In genomic region chr7:7277556-7277955, GRCm38 (mm10) we compare ENCODE assay signal across 10 mouse cellular contexts. TPM values are rescaled to one million over a fixed set of nuclear protein-coding genes. Genes with fewer than 3 reads are reported as not detected.
A peak's percentile ranks its signal among the peaks of the same experiment; 100 is the strongest.
DNase-seq lines count a peak whose midpoint lies in the region; ATAC-seq and TF ChIP-seq lines count a peak whose summit lies in the region.
"Not testable (repeated sequence)": the region's sequence is repeated elsewhere in the genome, so short reads cannot be mapped to it uniquely, and the experiment has no call there.
"Had no signal": no experiment of that assay in that cellular context is flagged by ENCODE, and none has a peak within 500 bp of the region (broad histone marks: within the 10 kb centered on the region; RNA-seq: fewer than 3 reads in every experiment).

No protein-coding gene starts in this region.

- H3K36me3 ChIP-seq in G1E (replicated peaks); forebrain, postnatal 0 days (ENCODE audit: insufficient read depth); lung, embryonic 15.5 days; neural tube, embryonic 11.5 days (ENCODE audit: control insufficient read depth, insufficient read depth, low read length): not testable (repeated sequence)
- peaks cover 10% of the 10 kb centered on the region for H3K36me3 ChIP-seq in hindbrain, embryonic 14.5 days (replicated peaks; ENCODE audit: control insufficient read depth, insufficient read depth)

- peak overlapping the region; percentile 54 for H3K9ac ChIP-seq in forebrain, postnatal 0 days
- H3K9ac ChIP-seq in hindbrain, embryonic 14.5 days = peak overlapping the region; percentile 54
- peak overlapping the region; percentile 1; the same call in 1 of the 2 replicates for H3K9ac ChIP-seq in lung, embryonic 15.5 days
- 0 out of 2 replicates have a peak overlapping the region, but pooled peaks have one; percentile 2 for H3K9ac ChIP-seq in neural tube, embryonic 11.5 days (ENCODE audit: low read length)

- H3K27me3 ChIP-seq in G1E (ENCODE audit: insufficient read depth, low read length); forebrain, postnatal 0 days (ENCODE audit: insufficient read depth, low read length); hindbrain, embryonic 14.5 days (ENCODE audit: control insufficient read depth, insufficient read depth, low read length); lung, embryonic 15.5 days; neural tube, embryonic 11.5 days (ENCODE audit: control insufficient read depth, insufficient read depth, low read length): not testable (repeated sequence)

- peak overlapping the region; percentile 57 for H3K27ac ChIP-seq in forebrain, postnatal 0 days (ENCODE audit: low read depth, low read length)
- peak overlapping the region; percentile 66 for H3K27ac ChIP-seq in hindbrain, embryonic 14.5 days
- H3K27ac ChIP-seq in lung, embryonic 15.5 days = peak overlapping the region; percentile 22
- not testable (repeated sequence) for H3K27ac ChIP-seq in neural tube, embryonic 11.5 days (ENCODE audit: low read depth, low read length)

- WGBS in forebrain, postnatal 0 days = 44% methylated on average over 24 of the region's 24 CpGs
- 54% methylated on average over 24 of the region's 24 CpGs for WGBS in hindbrain, embryonic 14.5 days
- 54% methylated on average over 24 of the region's 24 CpGs for WGBS in lung, embryonic 15.5 days
- 58% methylated on average over 24 of the region's 24 CpGs for WGBS in neural tube, embryonic 11.5 days

- not testable (repeated sequence) for DNase-seq in G1E (ENCODE audit: low spot score); hindbrain, embryonic 14.5 days (ENCODE audit: low spot score)
- DNase-seq in forebrain, postnatal 0 days = peak; percentile 63
- DNase-seq in layer of hippocampus, postnatal 10 days (ENCODE audit: low spot score in 2 of 2) = peak; percentile 51 to 59
- peak; percentile 62 for DNase-seq in neural tube, embryonic 11.5 days (ENCODE audit: low spot score)
- peak; percentile 55 for DNase-seq in testis, postnatal 10 days (ENCODE audit: low spot score)

- H3K4me2 ChIP-seq in forebrain, postnatal 0 days (ENCODE audit: low read depth) = peak overlapping the region; percentile 40
- peak overlapping the region; percentile 47 for H3K4me2 ChIP-seq in hindbrain, embryonic 14.5 days (replicated peaks)
- H3K4me2 ChIP-seq in lung, embryonic 15.5 days = peak overlapping the region; percentile 34
- peak overlapping the region; percentile 8; the same call in 1 of the 2 replicates for H3K4me2 ChIP-seq in neural tube, embryonic 11.5 days (ENCODE audit: low read depth)

- not testable (repeated sequence) for TF ChIP-seq CTCF in G1E (IDR thresholded peaks at IDR 0.05; ENCODE audit: low read depth, low read length); forebrain, postnatal 0 days (IDR thresholded peaks at IDR 0.05; ENCODE audit: low read depth)

- not testable (repeated sequence) for H3K9me3 ChIP-seq in G1E (replicated peaks); forebrain, postnatal 0 days (ENCODE audit: low read length); hindbrain, embryonic 14.5 days (ENCODE audit: control insufficient read depth, low read length); lung, embryonic 15.5 days; neural tube, embryonic 11.5 days (ENCODE audit: control insufficient read depth, low read length)

- peak overlapping the region; percentile 71; the same call in 1 of the 2 replicates for H3K4me3 ChIP-seq in G1E (ENCODE audit: low read depth, low read length)
- H3K4me3 ChIP-seq in forebrain, postnatal 0 days (ENCODE audit: low read depth, low read length) = peak overlapping the region; percentile 34
- H3K4me3 ChIP-seq in hindbrain, embryonic 14.5 days (replicated peaks; ENCODE audit: low read length) = peak overlapping the region; percentile 36
- H3K4me3 ChIP-seq in lung, embryonic 15.5 days = peak overlapping the region; percentile 31
- peak overlapping the region; percentile 14; the same call in 1 of the 2 replicates for H3K4me3 ChIP-seq in neural tube, embryonic 11.5 days (ENCODE audit: low read depth, low read length)

- not testable (repeated sequence) for H3K4me1 ChIP-seq in G1E (ENCODE audit: insufficient read depth, low read depth, low read length); forebrain, postnatal 0 days (ENCODE audit: insufficient read depth); hindbrain, embryonic 14.5 days (replicated peaks; ENCODE audit: control insufficient read depth, insufficient read depth, low read length); lung, embryonic 15.5 days; neural tube, embryonic 11.5 days (ENCODE audit: control insufficient read depth, insufficient read depth, low read length)

- ATAC-seq in G1E (ENCODE audit: extremely low read depth, insufficient number of reproducible peaks, low FRiP score, poor library complexity, severe bottlenecking); hindbrain, embryonic 14.5 days (ENCODE audit: low FRiP score): not testable (repeated sequence)
- peak; percentile 24; the same call in 1 of the 2 replicates for ATAC-seq in common myeloid progenitor, adult 5-6 weeks (replicated peaks; ENCODE audit: low read depth, poor library complexity, severe bottlenecking)
- peak; percentile 68 for ATAC-seq in forebrain, postnatal 0 days
- peak; percentile 58 for ATAC-seq in lung, embryonic 15.5 days (ENCODE audit: borderline replicate concordance, extremely low read depth, low FRiP score, low TSS enrichment)
- peak; percentile 63 for ATAC-seq in neural tube, embryonic 11.5 days (ENCODE audit: insufficient read depth, low FRiP score, low TSS enrichment)

RNA-seq across cellular contexts. Expression of gene Gm45844, which starts 0.5 kb away (rescaled TPM):
- total RNA-seq in G1E (2014; fragmentation: Nextera tagmentation) (not detected in 2 replicates), G1E (2017) (0.55 and 1.2 TPM in 2 replicates)
- 0.15 and 0.17 TPM in 2 replicates for polyA plus RNA-seq in G1E (2012)
- total RNA-seq in common myeloid progenitor, adult 5-6 weeks (2017) = 1.4 and 1.9 TPM in 2 replicates
- total RNA-seq in forebrain, postnatal 0 days (2014; rRNA removed) = 6.1 and 8.7 TPM in 2 replicates
- 6.8 and 9.2 TPM in 2 replicates for polyA plus RNA-seq in forebrain, postnatal 0 days (2015; fragmentation: Nextera tagmentation; extraction: Ambion mirVana)
- 10.1 and 11.9 TPM in 2 replicates for polyA plus RNA-seq in hindbrain, embryonic 14.5 days (2014; fragmentation: Nextera tagmentation; extraction: Ambion mirVana)
- total RNA-seq in layer of hippocampus, postnatal 10 days (2021) = 10 to 100 TPM; 13.0 to 15.3 TPM
- 2.2 and 3.8 TPM in 2 replicates for polyA plus RNA-seq in lung, embryonic 15.5 days (2015; fragmentation: Nextera tagmentation; extraction: Ambion mirVana)
- 1.1 and 2.0 TPM in 2 replicates for polyA plus RNA-seq in neural tube, embryonic 11.5 days (2014; fragmentation: Nextera tagmentation; extraction: Ambion mirVana)
- total RNA-seq: neutrophil, adult 5-6 weeks had no signal

RNA-seq across cellular contexts. Expression of gene Clcn4, which starts 23.1 kb away (rescaled TPM):
- total RNA-seq in G1E (2014; fragmentation: Nextera tagmentation) = 13.5 and 17.4 TPM in 2 replicates
- total RNA-seq in G1E (2017) = 34.4 and 34.7 TPM in 2 replicates
- 2.7 and 4.2 TPM in 2 replicates for polyA plus RNA-seq in G1E (2012)
- total RNA-seq in common myeloid progenitor, adult 5-6 weeks (2017) = 30.1 and 44.2 TPM in 2 replicates
- 171 and 175 TPM in 2 replicates for total RNA-seq in forebrain, postnatal 0 days (2014; rRNA removed)
- polyA plus RNA-seq in forebrain, postnatal 0 days (2015; fragmentation: Nextera tagmentation; extraction: Ambion mirVana) = 185 and 231 TPM in 2 replicates
- 172 and 188 TPM in 2 replicates for polyA plus RNA-seq in hindbrain, embryonic 14.5 days (2014; fragmentation: Nextera tagmentation; extraction: Ambion mirVana)
- total RNA-seq in layer of hippocampus, postnatal 10 days (2021) = 100 to 1,000 TPM; 168 to 170 TPM
- polyA plus RNA-seq in lung, embryonic 15.5 days (2015; fragmentation: Nextera tagmentation; extraction: Ambion mirVana) = 48.3 and 50.6 TPM in 2 replicates
- 68.7 and 71.9 TPM in 2 replicates for polyA plus RNA-seq in neural tube, embryonic 11.5 days (2014; fragmentation: Nextera tagmentation; extraction: Ambion mirVana)

RNA-seq across cellular contexts. Expression of gene Vmn2r29, which starts 30.4 kb away (rescaled TPM):
- total RNA-seq in G1E (2014; fragmentation: Nextera tagmentation) (not detected in 2 replicates), G1E (2017) (0.11 and 0.17 TPM in 2 replicates)
- polyA plus RNA-seq in G1E (2012) = not detected in 2 replicates
- total RNA-seq in common myeloid progenitor, adult 5-6 weeks (2017) = 0.29 TPM in 1 of 2 replicates, not detected in the other
- 1.7 and 2.3 TPM in 2 replicates for total RNA-seq in forebrain, postnatal 0 days (2014; rRNA removed)
- polyA plus RNA-seq in forebrain, postnatal 0 days (2015; fragmentation: Nextera tagmentation; extraction: Ambion mirVana) = 0.42 and 1.2 TPM in 2 replicates
- polyA plus RNA-seq in hindbrain, embryonic 14.5 days (2014; fragmentation: Nextera tagmentation; extraction: Ambion mirVana) = 2.5 and 3.5 TPM in 2 replicates
- 1 to 10 TPM; 1.6 to 2.6 TPM for total RNA-seq in layer of hippocampus, postnatal 10 days (2021)
- polyA plus RNA-seq in lung, embryonic 15.5 days (2015; fragmentation: Nextera tagmentation; extraction: Ambion mirVana) = 0.70 TPM in 1 of 2 replicates, not detected in the other
- 0.16 and 0.33 TPM in 2 replicates for polyA plus RNA-seq in neural tube, embryonic 11.5 days (2014; fragmentation: Nextera tagmentation; extraction: Ambion mirVana)
- total RNA-seq: neutrophil, adult 5-6 weeks had no signal

RNA-seq across cellular contexts. Expression of gene Vmn2r30, which starts 59.9 kb away (rescaled TPM):
- 0.15 TPM in 1 of 2 replicates, not detected in the other for total RNA-seq in G1E (2014; fragmentation: Nextera tagmentation)
- total RNA-seq in G1E (2017) = 0.17 and 0.27 TPM in 2 replicates
- polyA plus RNA-seq in G1E (2012) = not detected in 2 replicates
- not detected in 2 replicates for total RNA-seq in common myeloid progenitor, adult 5-6 weeks (2017)
- total RNA-seq in forebrain, postnatal 0 days (2014; rRNA removed) = not detected in 2 replicates
- polyA plus RNA-seq in forebrain, postnatal 0 days (2015; fragmentation: Nextera tagmentation; extraction: Ambion mirVana) = not detected in 2 replicates
- not detected in 2 replicates for polyA plus RNA-seq in hindbrain, embryonic 14.5 days (2014; fragmentation: Nextera tagmentation; extraction: Ambion mirVana)
- under 1 TPM; 0.11 to 0.21 TPM for total RNA-seq in layer of hippocampus, postnatal 10 days (2021)
- polyA plus RNA-seq in lung, embryonic 15.5 days (2015; fragmentation: Nextera tagmentation; extraction: Ambion mirVana) = 0.03 TPM in 1 of 2 replicates, not detected in the other
- not detected in 2 replicates for polyA plus RNA-seq in neural tube, embryonic 11.5 days (2014; fragmentation: Nextera tagmentation; extraction: Ambion mirVana)
- total RNA-seq: gastrocnemius, postnatal 4 days; neutrophil, adult 5-6 weeks had no signal

Comparison
In these comparisons a context has a peak if more than half of its experiments do, and no peak if none do; other contexts are left out.
1. H3K4me3 ChIP-seq: peak in every context shown above with its lines; median percentile 71 in G1E; 36 in hindbrain, embryonic 14.5 days; 34 in forebrain, postnatal 0 days; 31 in lung, embryonic 15.5 days; 14 in neural tube, embryonic 11.5 days.
2. H3K9ac ChIP-seq: peak in every context shown above with its lines; median percentile 54 in forebrain, postnatal 0 days; 54 in hindbrain, embryonic 14.5 days; 2 in neural tube, embryonic 11.5 days; 1 in lung, embryonic 15.5 days.